Mouse (Mus musculus) kidney, adult 2 months (tissue): Measurements from ENCODE around the gene Ntm. TPM values are rescaled to one million over a fixed set of nuclear protein-coding genes. Genes with fewer than 3 reads are reported as not detected.
A peak's percentile ranks its signal among the peaks of the same experiment; 100 is the strongest.

Experiments
- DNase-seq: peaks from one replicate; pipeline ENCODE4 v3.0.0; 2021
- H3K27ac ChIP-seq: fragments of 200-500 bp; 2 replicates; pipeline ENCODE4 v1.5.1; 2012; ENCODE audit warnings: low read depth, low read length, control low read depth, inconsistent platforms; ENCODE audit not compliant: insufficient read depth
- H3K27me3 ChIP-seq: fragments of 200-500 bp; replicated peaks from 2 replicates; pipeline ENCODE4 v1.6.1; 2012; ENCODE audit warnings: mild to moderate bottlenecking, moderate library complexity, low read length, inconsistent platforms; ENCODE audit not compliant: control insufficient read depth, insufficient read depth
- H3K36me3 ChIP-seq: fragments of 200-500 bp; 2 replicates; pipeline ENCODE4 v1.6.1; 2012; ENCODE audit warnings: mild to moderate bottlenecking, moderate library complexity, low read length, inconsistent platforms; ENCODE audit not compliant: control insufficient read depth, insufficient read depth
- H3K4me1 ChIP-seq: fragments of 200-500 bp; 2 replicates; pipeline ENCODE4 v1.6.1; 2011; ENCODE audit warnings: low read length; ENCODE audit not compliant: control insufficient read depth, insufficient read depth
- H3K4me3 ChIP-seq: fragments of 200-500 bp; 2 replicates; pipeline ENCODE4 v1.5.1; 2011; ENCODE audit warnings: mild to moderate bottlenecking, low read depth, low read length, control low read depth; ENCODE audit not compliant: insufficient read depth
- CTCF ChIP-seq: fragments of 200-500 bp; conservative IDR thresholded peaks from 2 replicates; pipeline ENCODE4 v1.5.1; 2011; ENCODE audit warnings: low read depth, mild to moderate bottlenecking, control low read depth, low read length, moderate library complexity, mixed read lengths; ENCODE audit not compliant: insufficient read depth, insufficient read length
- POLR2A ChIP-seq: fragments of 200-500 bp; IDR thresholded peaks from one replicate; pipeline ENCODE4 v1.6.1; 2011; ENCODE audit warnings: low read depth, low read length, control low read depth
- WGBS: fragments of 180-500 bp; shearing (Covaris S2); methylation state at CpG from one replicate; pipeline ENCODE4 v1.1.7; 2018; 5-methylcytosine and 5-hydroxymethylcytosine counted together
- polyA plus RNA-seq: library from polyadenylated mRNA; depleted of rRNA; stranded (reverse); fragments of >200 nt; gene quantifications from 2 replicates; pipeline ENCODE4 v1.2.3, GENCODE M21; 2012

Gene Ntm
- polyA plus RNA-seq, 1 experiment = 0.74 TPM

GRCm38 (mm10) chr9:29825236-29825635 is 137.7 kb downstream of the Ntm start:
- Histone ChIP-seq H3K4me1 (no peaks in the 10 kb centered on the region), H3K27me3 (no peaks in the 10 kb centered on the region; the same call in 1 of the 2 replicates), H3K4me3 (no peak overlapping the region), H3K27ac (no peak overlapping the region), H3K36me3 (no peaks in the 10 kb centered on the region)
- 90% methylated on average over 5 of the region's 5 CpGs for WGBS
- DNase-seq = no peak
- no peak for TF ChIP-seq CTCF
- TF ChIP-seq POLR2A = no peak

GRCm38 (mm10) chr9:29823716-29824115 is 139.2 kb downstream of the Ntm start:
- WGBS = 88% methylated on average over 4 of the region's 4 CpGs
- DNase-seq = no peak
- H3K27me3 ChIP-seq = no peaks in the 10 kb centered on the region; the same call in 1 of the 2 replicates
- H3K4me3 ChIP-seq = no peak overlapping the region
- H3K27ac ChIP-seq = no peak overlapping the region
- no peaks in the 10 kb centered on the region for H3K36me3 ChIP-seq
- no peak for TF ChIP-seq CTCF
- no peak for TF ChIP-seq POLR2A
- no peaks in the 10 kb centered on the region for H3K4me1 ChIP-seq

DNA sequence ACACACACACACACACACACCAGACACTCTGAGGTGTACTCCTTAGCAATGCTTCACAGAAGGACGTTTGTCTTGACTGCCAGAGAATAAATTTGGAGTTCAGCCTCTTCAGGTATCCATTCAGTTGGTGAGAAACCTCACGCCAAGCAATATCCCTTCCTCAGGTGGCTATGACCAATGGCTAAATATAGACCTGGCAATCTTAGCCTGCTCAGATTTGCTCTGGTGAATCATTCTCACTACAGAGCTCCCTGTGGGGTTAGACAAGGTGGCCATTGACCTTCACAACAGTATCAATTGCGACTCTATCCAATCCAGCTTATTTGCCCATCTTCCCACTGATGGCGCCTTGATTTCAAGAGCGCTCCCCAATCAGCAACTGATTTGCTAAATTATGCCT is 150.3 kb downstream of the Ntm start:
- no peak overlapping the region for H3K4me3 ChIP-seq
- H3K27me3 ChIP-seq = no peaks in the 10 kb centered on the region
- H3K36me3 ChIP-seq = no peaks in the 10 kb centered on the region
- TF ChIP-seq CTCF = no peak
- no peak for TF ChIP-seq POLR2A
- H3K4me1 ChIP-seq = peaks cover 4% of the 10 kb centered on the region; the same call in 1 of the 2 replicates
- H3K27ac ChIP-seq = no peak overlapping the region
- peak; percentile 69 for DNase-seq
- WGBS = 64% methylated on average over 5 of the region's 5 CpGs

GRCm38 (mm10) chr9:29806790-29807189 is 156.2 kb downstream of the Ntm start:
- DNase-seq = no peak
- no peaks in the 10 kb centered on the region for H3K4me1 ChIP-seq
- WGBS = 27% methylated on average over 3 of the region's 3 CpGs
- H3K36me3 ChIP-seq = no peaks in the 10 kb centered on the region
- H3K4me3 ChIP-seq = no peak overlapping the region
- H3K27ac ChIP-seq = no peak overlapping the region
- no peaks in the 10 kb centered on the region for H3K27me3 ChIP-seq
- TF ChIP-seq POLR2A (no peak), CTCF (no peak)

- no peak overlapping the region for H3K4me3 ChIP-seq
- H3K36me3 ChIP-seq = no peaks in the 10 kb centered on the region
- no peak for TF ChIP-seq CTCF
- TF ChIP-seq POLR2A = no peak
- H3K27me3 ChIP-seq = no peaks in the 10 kb centered on the region
- no peaks in the 10 kb centered on the region for H3K4me1 ChIP-seq
- no peak overlapping the region for H3K27ac ChIP-seq
- 92% methylated on average over 9 of the region's 9 CpGs for WGBS
- no peak for DNase-seq
Measured at GRCm38 (mm10) chr9:29804483-29804882, 158.5 kb downstream of the Ntm start.

DNA sequence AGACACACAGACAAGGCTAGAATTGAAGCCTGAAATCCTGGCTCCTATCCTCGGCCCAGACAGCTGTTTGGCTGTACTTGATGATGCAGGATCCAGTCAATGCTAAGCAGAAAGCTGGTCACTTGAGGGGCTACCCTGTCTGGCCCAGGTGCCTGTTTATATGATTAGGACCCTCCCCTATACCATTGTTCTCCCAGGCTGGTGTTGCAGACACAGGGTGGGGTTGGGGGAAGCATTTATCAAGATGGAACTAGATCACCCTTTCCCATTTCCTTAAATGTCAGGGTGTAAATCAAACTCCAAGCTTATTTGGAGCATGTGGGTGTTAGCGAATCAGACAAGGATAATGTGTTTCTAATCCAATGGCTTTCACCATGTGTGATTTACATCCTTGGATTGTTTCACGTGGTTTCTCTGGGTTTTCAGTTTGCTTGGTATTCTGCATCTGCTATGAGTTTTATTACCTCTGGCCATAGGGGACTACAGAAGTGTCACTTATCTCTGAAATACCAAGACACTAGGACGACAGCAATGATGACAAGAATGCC is 159.1 kb downstream of the Ntm start:
- Histone ChIP-seq H3K27me3 (no peaks in the 10 kb centered on the region), H3K4me1 (no peaks in the 10 kb centered on the region), H3K36me3 (no peaks in the 10 kb centered on the region), H3K4me3 (no peak overlapping the region), H3K27ac (no peak overlapping the region)
- no peak for TF ChIP-seq POLR2A
- no peak for TF ChIP-seq CTCF
- DNase-seq = no peak
- 33% methylated on average over 4 of the region's 4 CpGs for WGBS

GRCm38 (mm10) chr9:29802990-29803737 is 159.8 kb downstream of the Ntm start:
- no peak overlapping the region for H3K4me3 ChIP-seq
- H3K27me3 ChIP-seq = no peaks in the 10 kb centered on the region
- WGBS = 33% methylated on average over 12 of the region's 12 CpGs
- DNase-seq = no peak
- H3K4me1 ChIP-seq = no peaks in the 10 kb centered on the region
- no peaks in the 10 kb centered on the region for H3K36me3 ChIP-seq
- no peak for TF ChIP-seq CTCF
- no peak for TF ChIP-seq POLR2A
- no peak overlapping the region for H3K27ac ChIP-seq
